Mouse (Mus musculus): ENCODE results near the gene Il1a.

GRCm38 (mm10) chr2:129314880-129315279, 5.1 kb upstream of the Il1a start:
- no peak for TF ChIP-seq GATA1 (IDR thresholded peaks at IDR 0.05; ENCODE audit: low read length)
- TF ChIP-seq TAL1 (IDR thresholded peaks at IDR 0.05; ENCODE audit: low read length): no peak

All from erythroblast, embryonic 14.5 days (primary cell).